Mouse (Mus musculus) liver, embryonic 13.5 days (tissue): ENCODE measurements around the gene Rpl38. TPM values are rescaled to one million over a fixed set of nuclear protein-coding genes. Genes with fewer than 3 reads are reported as not detected.

Experiments
- ATAC-seq: fragments of 200-750 bp; cut with Nextera tagmentation; 2 replicates; pipeline ENCODE4 v1.8.0; 2017; ENCODE audit warnings: low read depth, mild to moderate bottlenecking, moderate number of reproducible peaks, moderate library complexity
- DNase-seq: peaks from one replicate; pipeline ENCODE4 v3.0.0; 2022
- H3K27ac ChIP-seq: fragments of 300-500 bp; sonication (generic); 2 replicates; pipeline ENCODE4 v1.5.1; 2015; ENCODE audit warnings: moderate library complexity, mild to moderate bottlenecking, inconsistent platforms
- H3K27me3 ChIP-seq: fragments of 300-500 bp; sonication (generic); 2 replicates; pipeline ENCODE4 v1.6.1; 2015; ENCODE audit warnings: mild to moderate bottlenecking, inconsistent platforms
- H3K36me3 ChIP-seq: fragments of 300-500 bp; sonication (generic); 2 replicates; pipeline ENCODE4 v1.6.1; 2015; ENCODE audit warnings: mild to moderate bottlenecking, inconsistent platforms
- H3K4me1 ChIP-seq: fragments of 300-500 bp; sonication (generic); replicated peaks from 2 replicates; pipeline ENCODE4 v1.6.1; 2015; ENCODE audit warnings: inconsistent platforms
- H3K4me2 ChIP-seq: fragments of 300-500 bp; sonication (generic); 2 replicates; pipeline ENCODE4 v1.6.1; 2015; ENCODE audit warnings: inconsistent platforms, mild to moderate bottlenecking, moderate library complexity
- H3K4me3 ChIP-seq: fragments of 300-500 bp; sonication (generic); replicated peaks from 2 replicates; pipeline ENCODE4 v1.5.1; 2015; ENCODE audit warnings: mild to moderate bottlenecking, inconsistent platforms
- H3K9ac ChIP-seq: fragments of 300-500 bp; sonication (generic); 2 replicates; pipeline ENCODE4 v1.6.1; 2015; ENCODE audit warnings: mild to moderate bottlenecking, inconsistent platforms
- H3K9me3 ChIP-seq: fragments of 300-500 bp; sonication (generic); replicated peaks from 2 replicates; pipeline ENCODE4 v1.6.1; 2016; ENCODE audit warnings: inconsistent platforms
- WGBS: fragments of 180-500 bp; shearing (Covaris S2); methylation state at CpG from one replicate; pipeline ENCODE4 v1.1.7; 2015; ENCODE audit not compliant: insufficient replicate concordance; 5-methylcytosine and 5-hydroxymethylcytosine counted together
- polyA plus RNA-seq: library from polyadenylated mRNA; unstranded; fragments of >200 nt; fragmentation: Nextera tagmentation; extraction: Ambion mirVana; gene quantifications from 2 replicates; pipeline ENCODE4 v1.2.1, GENCODE M21; 2015

Rpl38 gene
- polyA plus RNA-seq, 1 experiment from 2014 or later: 1,120 TPM

GRCm38 (mm10) chr11:114711861-114712260 lies 43.5 kb downstream of the Rpl38 start:
- H3K4me3 ChIP-seq: no peak overlapping the region
- ATAC-seq (no peak), DNase-seq (no peak)
- no peak overlapping the region for H3K4me2 ChIP-seq
- no peak overlapping the region for H3K9ac ChIP-seq
- no peaks in the 10 kb centered on the region for H3K4me1 ChIP-seq
- H3K36me3 ChIP-seq: peaks cover 11% of the 10 kb centered on the region; the same call in 1 of the 2 replicates
- H3K9me3 ChIP-seq: no peaks in the 10 kb centered on the region
- H3K27me3 ChIP-seq: no peaks in the 10 kb centered on the region
- H3K27ac ChIP-seq: no peak overlapping the region
- 75% methylated on average over 12 of the region's 12 CpGs for WGBS

GRCm38 (mm10) chr11:114714526-114714925 lies 46.2 kb downstream of the Rpl38 start:
- DNase-seq (no peak), ATAC-seq (no peak)
- no peak overlapping the region for H3K9ac ChIP-seq
- H3K4me1 ChIP-seq: no peaks in the 10 kb centered on the region
- no peaks in the 10 kb centered on the region for H3K27me3 ChIP-seq
- H3K4me3 ChIP-seq: no peak overlapping the region
- H3K4me2 ChIP-seq: no peak overlapping the region
- no peaks in the 10 kb centered on the region for H3K9me3 ChIP-seq
- H3K27ac ChIP-seq: no peak overlapping the region
- WGBS: 63% methylated on average over 6 of the region's 6 CpGs
- H3K36me3 ChIP-seq: peaks cover 8% of the 10 kb centered on the region; the same call in 1 of the 2 replicates

- no peak overlapping the region for H3K4me2 ChIP-seq
- no peak overlapping the region for H3K27ac ChIP-seq
- H3K9me3 ChIP-seq: no peaks in the 10 kb centered on the region
- DNase-seq (no peak), ATAC-seq (no peak)
- H3K4me1 ChIP-seq: no peaks in the 10 kb centered on the region
- H3K36me3 ChIP-seq: peaks cover 6% of the 10 kb centered on the region; the same call in 1 of the 2 replicates
- 63% methylated on average over 7 of the region's 7 CpGs for WGBS
- no peak overlapping the region for H3K9ac ChIP-seq
- no peak overlapping the region for H3K4me3 ChIP-seq
- no peaks in the 10 kb centered on the region for H3K27me3 ChIP-seq
Measured at GRCm38 (mm10) chr11:114715531-114715930, 47.2 kb downstream of the Rpl38 start.

GRCm38 (mm10) chr11:114720535-114720934 lies 52.2 kb downstream of the Rpl38 start:
- Histone ChIP-seq H3K4me2 (no peak overlapping the region), H3K27ac (no peak overlapping the region), H3K9ac (no peak overlapping the region), H3K36me3 (no peaks in the 10 kb centered on the region), H3K4me3 (no peak overlapping the region), H3K27me3 (0 out of 2 replicates have a peak, but pooled peaks cover under 1% of the 10 kb centered on the region), H3K9me3 (no peaks in the 10 kb centered on the region), H3K4me1 (peaks cover 10% of the 10 kb centered on the region)
- DNase-seq (no peak), ATAC-seq (no peak)
- WGBS: 69% methylated on average over 10 of the region's 10 CpGs

Other genes with a start within 250 kb of the Rpl38 start
- gene Ttyh2, start 6.9 kb downstream of the Rpl38 start, polyA plus RNA-seq: 5.9 and 7.1 TPM in 2 replicates
- 0.06 TPM in 1 of 2 replicates, not detected in the other for gene Dnaic2, start 58.9 kb downstream of the Rpl38 start, polyA plus RNA-seq
- 0.07 and 0.12 TPM in 2 replicates for gene Kif19a, start 96.9 kb downstream of the Rpl38 start, polyA plus RNA-seq
- 0.07 and 0.13 TPM in 2 replicates for gene Btbd17, start 127.4 kb downstream of the Rpl38 start, polyA plus RNA-seq
- not detected in 2 replicates for gene Gpr142, start 130.4 kb downstream of the Rpl38 start, polyA plus RNA-seq
- 11.3 and 12.8 TPM in 2 replicates for gene Gprc5c, start 182.6 kb downstream of the Rpl38 start, polyA plus RNA-seq
- 4.0 and 5.5 TPM in 2 replicates for gene Cd300a, start 221.5 kb downstream of the Rpl38 start, polyA plus RNA-seq